Mouse (Mus musculus): ENCODE measurements around the gene Sftpa1.

The Sftpa1 gene

GRCm38 (mm10) chr14:41131540-41131939, at the start of gene Sftpa1:
Gene Sftpa1, plus strand, starts transcription at chr14:41131782.
- DNase-seq (ENCODE audit: low read depth, low spot score), result no peak

DNA sequence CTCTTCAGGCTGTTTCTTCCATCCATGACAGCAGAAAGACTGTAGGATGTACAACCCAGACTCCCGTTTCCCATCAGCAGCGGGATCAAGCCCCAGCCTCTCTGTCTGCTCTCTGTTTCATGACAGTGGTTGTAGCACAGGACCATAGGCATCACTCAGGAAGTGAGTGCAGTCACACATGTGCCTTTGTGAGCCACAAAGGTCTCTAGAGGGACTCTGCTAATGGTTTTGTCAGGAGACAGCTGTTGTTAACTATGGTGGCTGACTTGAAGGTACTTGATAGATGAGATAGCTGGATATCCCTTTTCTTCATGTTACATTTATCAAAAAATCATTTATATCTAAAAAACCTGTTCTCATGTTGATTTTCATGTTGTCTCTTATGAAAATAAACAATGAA, 49.2 kb upstream of the Sftpa1 start:
- DNase-seq (ENCODE audit: low read depth, low spot score), result no peak

DNA sequence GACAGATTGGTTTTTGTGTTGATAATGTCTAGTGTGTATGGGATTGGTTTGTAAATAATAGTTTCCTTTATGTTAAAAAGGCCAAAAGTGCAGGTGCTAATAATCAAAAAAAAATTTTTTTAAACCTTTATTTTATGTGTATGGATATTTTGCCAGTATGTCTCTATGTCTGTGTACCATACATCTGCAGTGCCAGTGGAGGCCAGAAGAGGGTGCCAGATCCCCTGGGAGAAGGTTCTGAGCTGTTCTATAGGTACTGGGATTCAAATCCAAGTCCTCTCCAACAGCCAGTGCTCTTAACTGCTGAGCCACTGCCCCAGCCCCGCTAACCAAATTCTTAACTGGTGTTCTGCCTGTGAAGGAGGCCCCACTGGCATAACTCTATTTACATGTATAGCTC, 44.1 kb upstream of the Sftpa1 start:
- DNase-seq (ENCODE audit: low read depth, low spot score), result peak; percentile 30

- DNase-seq (ENCODE audit: low read depth, low spot score), result peak; percentile 34
Observed at GRCm38 (mm10) chr14:41090777-41091176, 40.8 kb upstream of the Sftpa1 start.

DNA sequence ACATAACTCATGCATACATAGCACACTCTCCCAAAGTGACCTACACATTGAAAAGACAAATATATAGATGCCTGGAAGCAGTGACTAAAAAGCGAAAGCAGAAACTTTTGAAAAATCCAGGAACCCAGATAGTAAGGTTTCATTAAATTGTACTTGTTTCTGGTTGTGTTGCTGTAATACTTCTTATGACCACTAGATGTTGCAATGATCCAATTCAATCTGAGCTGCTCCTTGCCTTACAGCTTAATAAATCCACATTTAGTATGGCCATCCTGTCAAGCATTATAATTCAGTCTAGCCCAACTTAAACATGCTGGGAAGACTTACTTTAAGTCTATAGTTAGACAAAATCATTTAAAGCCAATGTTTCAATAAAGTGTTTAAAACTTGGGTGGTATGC, 37.5 kb upstream of the Sftpa1 start:
- DNase-seq (ENCODE audit: low read depth, low spot score), result peak; percentile 40

DNA sequence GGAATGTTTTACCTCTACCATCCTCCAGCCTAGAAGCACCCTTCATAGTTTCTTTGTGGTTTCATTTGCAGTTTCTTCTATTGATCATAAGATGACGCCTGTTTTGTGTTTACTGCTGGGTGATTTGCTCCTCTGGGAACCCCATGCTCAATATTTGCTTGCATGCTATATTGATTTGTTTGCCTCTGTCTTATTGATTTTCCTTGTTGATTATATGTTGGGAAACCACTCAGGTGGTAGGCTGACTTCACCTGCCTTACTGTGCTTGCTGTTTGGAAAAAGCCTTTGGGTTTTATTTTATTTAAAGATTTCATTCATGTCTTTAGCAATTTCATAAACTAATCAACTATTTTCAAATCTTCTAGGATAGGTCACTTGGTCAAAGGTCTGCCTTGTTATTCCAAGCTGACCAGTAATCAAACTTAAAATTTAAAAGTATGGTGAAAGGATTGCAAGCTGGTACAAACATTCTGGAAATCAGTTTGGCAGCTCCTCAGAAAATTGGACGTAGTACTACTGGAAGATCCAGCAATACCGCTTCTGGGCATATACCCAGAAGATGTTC, 35.2 kb upstream of the Sftpa1 start:
- no peak for DNase-seq (ENCODE audit: low read depth, low spot score)

DNA sequence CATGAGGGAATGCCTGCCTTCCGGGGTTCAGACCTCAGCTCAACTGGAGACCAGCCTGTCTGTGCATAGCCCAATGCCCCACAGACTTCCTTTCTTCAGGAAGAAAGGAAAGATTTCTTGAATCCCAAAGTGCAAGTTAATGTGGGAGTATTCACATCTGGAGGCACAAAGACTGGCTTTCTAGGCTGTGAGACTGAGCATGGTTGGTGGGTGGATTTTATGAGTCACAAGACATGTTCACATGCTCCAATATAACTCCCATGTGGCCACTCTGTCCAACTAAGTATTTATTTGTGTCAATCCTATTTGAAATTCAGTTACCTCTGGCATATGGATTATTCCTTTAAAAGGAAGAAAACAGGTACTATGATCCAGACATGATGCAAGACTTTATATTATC, 32.9 kb upstream of the Sftpa1 start:
- peak; percentile 10 for DNase-seq (ENCODE audit: low read depth, low spot score)

DNA sequence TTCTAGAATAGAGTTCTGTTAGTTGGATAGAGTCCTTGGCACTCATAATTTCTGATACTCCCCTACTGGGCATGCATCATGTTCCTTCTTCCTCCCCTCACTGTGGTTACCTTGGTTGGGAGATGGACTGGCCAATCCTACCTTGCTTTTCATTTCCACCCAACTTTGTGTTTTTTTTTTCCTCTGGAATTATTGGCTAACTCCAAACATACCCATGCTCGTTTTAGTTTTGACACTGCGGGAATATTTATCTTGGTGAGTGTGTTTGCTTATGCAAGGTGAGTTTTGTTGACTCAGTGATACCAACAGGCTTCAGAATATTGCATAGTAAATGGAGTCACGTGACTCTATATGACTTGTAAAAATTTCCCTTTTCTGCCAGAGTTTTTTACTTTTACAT, 30.9 kb upstream of the Sftpa1 start:
- DNase-seq (ENCODE audit: low read depth, low spot score), result no peak

DNA sequence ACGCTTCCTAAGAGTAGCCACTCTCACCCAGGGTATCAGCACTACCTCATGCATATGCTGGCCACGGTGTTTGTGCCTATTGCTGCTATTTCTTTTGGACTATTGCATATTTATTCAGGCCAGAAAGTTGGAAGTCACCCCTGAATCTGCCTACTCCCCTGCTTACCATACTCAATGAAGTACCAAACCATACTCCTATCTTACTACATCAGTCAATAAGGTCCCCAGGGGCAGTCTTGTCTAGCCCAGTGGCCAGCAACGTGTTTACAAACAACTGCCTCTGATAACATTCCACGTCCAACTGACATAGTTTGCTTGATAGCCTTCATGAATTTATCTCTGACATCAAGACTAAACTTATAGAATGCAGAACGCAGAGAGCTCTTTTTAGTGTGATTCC, 30.3 kb upstream of the Sftpa1 start:
- no peak for DNase-seq (ENCODE audit: low read depth, low spot score)

DNA sequence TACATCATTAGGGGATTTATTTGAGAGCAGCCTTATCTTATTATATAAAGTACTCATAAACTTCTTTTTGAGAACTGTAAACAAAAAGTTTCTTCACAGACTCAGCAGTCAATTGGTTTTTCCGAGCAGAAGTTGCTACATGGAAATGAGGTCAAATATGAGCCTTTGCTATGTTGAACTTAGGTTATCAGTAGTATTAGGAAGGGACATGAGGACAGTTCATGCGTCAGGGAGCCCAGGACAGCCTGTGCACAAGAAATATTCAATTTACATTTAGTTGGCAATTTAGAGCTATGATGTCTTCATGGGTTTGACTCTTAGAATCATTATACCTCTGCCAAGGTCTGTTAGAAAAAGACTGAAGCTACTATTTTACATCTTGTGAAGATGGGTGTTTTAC, 29.3 kb upstream of the Sftpa1 start:
- no peak for DNase-seq (ENCODE audit: low read depth, low spot score)

DNA sequence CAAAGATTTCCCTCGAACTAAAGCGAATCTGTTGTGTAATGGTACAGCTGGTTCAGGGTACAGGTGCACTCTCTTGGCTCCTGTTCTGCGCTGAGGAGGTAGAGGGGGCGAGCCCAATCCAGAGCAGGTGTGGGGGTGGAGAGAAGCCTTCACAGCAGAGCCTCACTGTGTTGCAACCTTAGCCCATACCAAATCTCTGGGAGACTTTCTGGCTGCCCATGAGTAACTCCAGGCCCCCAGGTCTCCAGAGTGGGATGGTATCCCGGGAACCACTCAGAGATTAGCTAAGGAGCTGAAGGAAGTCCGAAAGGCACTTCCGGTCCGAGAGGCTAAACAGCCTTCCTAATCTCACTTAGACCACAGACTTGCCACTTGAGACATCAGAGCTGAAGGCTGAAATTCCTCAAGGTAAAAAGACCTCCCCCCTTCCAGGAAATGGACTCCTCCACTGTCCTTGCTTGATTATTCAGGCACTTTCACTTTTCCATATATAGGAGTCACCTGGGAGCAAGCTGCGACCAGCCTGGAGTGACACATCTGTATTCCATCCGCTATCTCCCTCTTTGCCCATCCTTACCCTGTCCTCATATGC, 26.6 kb upstream of the Sftpa1 start, which contains the start of gene Mat1a:
Gene Mat1a (plus strand): TSS at position 183 of the 592 bp plus-strand sequence.
- no peak for DNase-seq (ENCODE audit: low read depth, low spot score)

- no peak for DNase-seq (ENCODE audit: low read depth, low spot score)
Observed at GRCm38 (mm10) chr14:41111031-41111668, 20.4 kb upstream of the Sftpa1 start.

GRCm38 (mm10) chr14:41112944-41113343, 18.6 kb upstream of the Sftpa1 start:
- DNase-seq (ENCODE audit: low read depth, low spot score), result no peak

- no peak for DNase-seq (ENCODE audit: low read depth, low spot score)
Observed at GRCm38 (mm10) chr14:41116271-41116670, 15.3 kb upstream of the Sftpa1 start.

GRCm38 (mm10) chr14:41124683-41125082, 6.9 kb upstream of the Sftpa1 start:
- DNase-seq (ENCODE audit: low read depth, low spot score), result no peak

GRCm38 (mm10) chr14:41127997-41128396, 3.6 kb upstream of the Sftpa1 start:
- DNase-seq (ENCODE audit: low read depth, low spot score), result peak; percentile 40

- no peak for DNase-seq (ENCODE audit: low read depth, low spot score)
Observed at GRCm38 (mm10) chr14:41137006-41137405, 5.4 kb downstream of the Sftpa1 start.

DNA sequence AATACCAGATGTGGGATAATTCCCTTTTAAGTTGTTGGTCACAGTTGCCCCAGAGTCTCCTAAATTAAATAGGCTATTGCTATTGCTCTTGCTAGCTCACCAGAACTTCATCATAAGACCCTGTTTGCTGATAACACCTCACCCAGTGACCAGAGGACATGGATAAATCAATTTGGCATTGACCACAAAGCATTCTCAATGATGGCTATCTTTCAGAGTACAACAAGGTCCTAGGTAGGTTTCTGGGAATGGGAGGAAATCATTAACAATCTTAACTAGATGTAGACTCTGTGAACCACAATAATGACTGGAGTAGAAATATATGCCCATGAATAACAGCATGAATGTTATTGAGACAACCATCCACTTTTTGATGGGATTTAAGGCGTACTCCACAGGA, 9.1 kb downstream of the Sftpa1 start:
- no peak for DNase-seq (ENCODE audit: low read depth, low spot score)

DNA sequence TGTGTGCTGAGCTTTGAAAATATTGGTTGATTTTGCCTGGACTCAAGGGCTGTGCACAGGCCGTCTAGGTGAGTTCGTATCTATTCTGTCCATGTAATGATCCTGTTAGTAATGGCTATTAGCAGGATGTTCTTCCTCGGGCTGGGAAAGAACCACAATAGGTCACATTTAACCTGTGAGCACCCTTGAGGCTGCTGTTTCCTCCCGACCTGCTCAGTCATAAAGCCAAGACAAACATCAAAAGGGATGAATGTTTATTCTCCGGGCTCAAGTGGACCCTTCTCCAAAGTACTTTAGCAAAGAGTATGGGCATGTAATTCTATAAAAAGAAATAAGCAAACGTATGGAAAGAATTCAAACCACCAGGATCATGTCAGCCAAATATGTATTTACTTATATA, 14.5 kb downstream of the Sftpa1 start:
- no peak for DNase-seq (ENCODE audit: low read depth, low spot score)

GRCm38 (mm10) chr14:41146922-41147321, 15.3 kb downstream of the Sftpa1 start:
- no peak for DNase-seq (ENCODE audit: low read depth, low spot score)

GRCm38 (mm10) chr14:41147356-41147755, 15.8 kb downstream of the Sftpa1 start:
- no peak for DNase-seq (ENCODE audit: low read depth, low spot score)

GRCm38 (mm10) chr14:41151220-41151898, 19.8 kb downstream of the Sftpa1 start, which contains the start of gene Mbl1:
Gene Mbl1, plus strand, starts transcription at chr14:41151458.
- no peak for DNase-seq (ENCODE audit: low read depth, low spot score)

DNA sequence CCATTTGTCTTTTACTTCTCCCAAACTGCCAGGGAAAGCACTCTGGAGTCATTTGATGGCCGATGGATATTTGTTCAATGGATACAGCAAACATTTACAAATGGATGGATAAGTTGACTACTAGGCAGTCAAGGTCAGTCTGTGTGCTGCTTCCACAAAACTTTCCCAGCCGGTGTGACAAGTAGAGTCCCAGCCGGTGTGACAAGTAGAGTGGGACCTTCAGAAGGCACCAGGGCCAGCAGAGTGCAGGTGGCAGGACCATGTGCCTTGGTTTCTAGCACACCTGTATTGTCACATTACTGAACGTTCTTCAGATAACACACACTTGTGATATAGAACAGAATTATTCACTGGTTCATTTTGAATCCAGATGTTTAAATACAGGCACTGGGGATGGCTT, 28.5 kb downstream of the Sftpa1 start:
- no peak for DNase-seq (ENCODE audit: low read depth, low spot score)

Data from 3T3-L1 (cell line).